Mouse (Mus musculus): ENCODE measurements around the gene Svs4. TPM values are rescaled to one million over a fixed set of nuclear protein-coding genes. Genes with fewer than 3 reads are reported as not detected.

Gene Svs4
- polyA plus RNA-seq, 1 experiment from 2014 or later = not detected

GRCm38 (mm10) chr2:164228361-164229070, 49.7 kb downstream of the Svs4 start:
- no peak for ATAC-seq (ENCODE audit: low read depth)
- H3K4me3 ChIP-seq (ENCODE audit: low read depth, low read length) = no peak overlapping the region
- WGBS = 87% methylated on average over 8 of the region's 8 CpGs

More at GRCm38 (mm10) chr2:164228361-164229070, 49.7 kb downstream of the Svs4 start:
- no peak overlapping the region for H3K9ac ChIP-seq (ENCODE audit: low read depth, low read length)
- no peak overlapping the region for H3K27ac ChIP-seq (replicated peaks; ENCODE audit: low read depth, low read length)
- no peaks in the 10 kb centered on the region for H3K27me3 ChIP-seq (replicated peaks; ENCODE audit: control insufficient read depth, insufficient read depth, low read length)
- H3K4me2 ChIP-seq (ENCODE audit: low read depth, low read length) = no peak overlapping the region
- H3K36me3 ChIP-seq (ENCODE audit: control insufficient read depth, insufficient read depth, low read length) = no peaks in the 10 kb centered on the region
- DNase-seq (ENCODE audit: low spot score) = no peak
- H3K4me1 ChIP-seq (ENCODE audit: control insufficient read depth, insufficient read depth, low read length) = no peaks in the 10 kb centered on the region
- H3K9me3 ChIP-seq (ENCODE audit: control insufficient read depth, low read length) = no peaks in the 10 kb centered on the region

Other genes starting within 250 kb of the Svs4 start
- 22.3 and 24.4 TPM in 2 replicates for gene Stk4, start 208.1 kb downstream of the Svs4 start, polyA plus RNA-seq (2014; fragmentation: Nextera tagmentation; extraction: Ambion mirVana)
- 53.4 and 55.8 TPM in 2 replicates for gene Tomm34, start 207.3 kb downstream of the Svs4 start, polyA plus RNA-seq (2014; fragmentation: Nextera tagmentation; extraction: Ambion mirVana)
- 0.85 and 1.2 TPM in 2 replicates for gene Kcns1, start 107.3 kb downstream of the Svs4 start, polyA plus RNA-seq (2014; fragmentation: Nextera tagmentation; extraction: Ambion mirVana)
- 0.48 and 0.96 TPM in 2 replicates for gene Wfdc5, start 95.7 kb downstream of the Svs4 start, polyA plus RNA-seq (2014; fragmentation: Nextera tagmentation; extraction: Ambion mirVana)
- 0.28 TPM in 1 of 2 replicates, not detected in the other for gene Wfdc12, start 87.9 kb downstream of the Svs4 start, polyA plus RNA-seq (2014; fragmentation: Nextera tagmentation; extraction: Ambion mirVana)
- gene Wfdc15a, start 78.3 kb downstream of the Svs4 start, polyA plus RNA-seq (2014; fragmentation: Nextera tagmentation; extraction: Ambion mirVana) = not detected in 2 replicates
- 0.39 TPM in 1 of 2 replicates, not detected in the other for gene Wfdc15b, start 56.8 kb downstream of the Svs4 start, polyA plus RNA-seq (2014; fragmentation: Nextera tagmentation; extraction: Ambion mirVana)
- gene Svs2, start 40.0 kb downstream of the Svs4 start, polyA plus RNA-seq (2014; fragmentation: Nextera tagmentation; extraction: Ambion mirVana) = not detected in 2 replicates
- not detected in 2 replicates for gene Svs3b, start 21.8 kb downstream of the Svs4 start, polyA plus RNA-seq (2014; fragmentation: Nextera tagmentation; extraction: Ambion mirVana)
- gene Svs3a, start 10.8 kb upstream of the Svs4 start, polyA plus RNA-seq (2014; fragmentation: Nextera tagmentation; extraction: Ambion mirVana) = not detected in 2 replicates
- gene Svs6, start 38.3 kb upstream of the Svs4 start, polyA plus RNA-seq (2014; fragmentation: Nextera tagmentation; extraction: Ambion mirVana) = not detected in 2 replicates
- not detected in 2 replicates for gene Svs5, start 54.3 kb upstream of the Svs4 start, polyA plus RNA-seq (2014; fragmentation: Nextera tagmentation; extraction: Ambion mirVana)
- 1.3 and 2.1 TPM in 2 replicates for gene Slpi, start 110.6 kb upstream of the Svs4 start, polyA plus RNA-seq (2014; fragmentation: Nextera tagmentation; extraction: Ambion mirVana)
- 0.42 and 0.52 TPM in 2 replicates for gene Rbpjl, start 124.7 kb upstream of the Svs4 start, polyA plus RNA-seq (2014; fragmentation: Nextera tagmentation; extraction: Ambion mirVana)
- gene Matn4, start 126.7 kb upstream of the Svs4 start, polyA plus RNA-seq (2014; fragmentation: Nextera tagmentation; extraction: Ambion mirVana) = 15.6 and 20.6 TPM in 2 replicates
- 57.1 and 58.4 TPM in 2 replicates for gene Sdc4, start 165.4 kb upstream of the Svs4 start, polyA plus RNA-seq (2014; fragmentation: Nextera tagmentation; extraction: Ambion mirVana)
- gene Sys1, start 178.5 kb upstream of the Svs4 start, polyA plus RNA-seq (2014; fragmentation: Nextera tagmentation; extraction: Ambion mirVana) = 63.3 and 68.3 TPM in 2 replicates
- 12.5 and 14.7 TPM in 2 replicates for gene Gm20458, start 182.5 kb upstream of the Svs4 start, polyA plus RNA-seq (2014; fragmentation: Nextera tagmentation; extraction: Ambion mirVana)
- gene Trp53tg5, start 195.3 kb upstream of the Svs4 start, polyA plus RNA-seq (2014; fragmentation: Nextera tagmentation; extraction: Ambion mirVana) = not detected in 2 replicates
- gene Dbndd2, start 207.6 kb upstream of the Svs4 start, polyA plus RNA-seq (2014; fragmentation: Nextera tagmentation; extraction: Ambion mirVana) = 4.1 and 10.5 TPM in 2 replicates
- gene Pigt, start 219.1 kb upstream of the Svs4 start, polyA plus RNA-seq (2014; fragmentation: Nextera tagmentation; extraction: Ambion mirVana) = 72.9 and 76.9 TPM in 2 replicates

All from embryonic facial prominence, embryonic 14.5 days (tissue).